Mouse (Mus musculus): ENCODE results near the gene Gm10840. TPM values are rescaled to one million over a fixed set of nuclear protein-coding genes. Genes with fewer than 3 reads are reported as not detected.

The Gm10840 gene
- polyA plus RNA-seq (2012; rRNA removed) = not detected in 2 replicates

GRCm38 (mm10) chr11:106160841-106161721 is at the start of gene Gm10840, which contains the start of gene Limd2:
Gene Gm10840 (plus strand): TSS chr11:106160850.
Gene Limd2 (minus strand): TSS chr11:106160860.

GRCm38 (mm10) chr11:106202123-106202465 is 41.4 kb downstream of the Gm10840 start, which contains the start of gene Strada:
Gene Strada (minus strand): TSS chr11:106202168.

Other genes with a start within 250 kb of the Gm10840 start
- 0.65 TPM in 2 replicates for gene Cyb561, start 207.5 kb upstream of the Gm10840 start, polyA plus RNA-seq (2012; rRNA removed)
- 0.09 and 0.46 TPM in 2 replicates for gene Ace, start 192.9 kb upstream of the Gm10840 start, polyA plus RNA-seq (2012; rRNA removed)
- gene Ace3, start 166.2 kb upstream of the Gm10840 start, polyA plus RNA-seq (2012; rRNA removed) = not detected in 2 replicates
- 0.01 and 0.03 TPM in 2 replicates for gene Kcnh6, start 152.7 kb upstream of the Gm10840 start, polyA plus RNA-seq (2012; rRNA removed)
- gene Dcaf7, start 124.0 kb upstream of the Gm10840 start, polyA plus RNA-seq (2012; rRNA removed) = 12.6 and 16.4 TPM in 2 replicates
- gene Taco1, start 94.8 kb upstream of the Gm10840 start, polyA plus RNA-seq (2012; rRNA removed) = 8.7 and 9.4 TPM in 2 replicates
- gene Map3k3, start 76.2 kb upstream of the Gm10840 start, polyA plus RNA-seq (2012; rRNA removed) = 9.5 and 10.2 TPM in 2 replicates
- gene Limd2, start within 50 bp of the Gm10840 start, polyA plus RNA-seq (2012; rRNA removed) = 39.4 and 40.4 TPM in 2 replicates
- gene Strada, start 41.3 kb downstream of the Gm10840 start, polyA plus RNA-seq (2012; rRNA removed) = 6.9 and 7.0 TPM in 2 replicates
- gene Ccdc47, start 55.5 kb downstream of the Gm10840 start, polyA plus RNA-seq (2012; rRNA removed) = 24.5 and 27.0 TPM in 2 replicates
- gene Ddx42, start 56.1 kb downstream of the Gm10840 start, polyA plus RNA-seq (2012; rRNA removed) = 11.9 and 13.5 TPM in 2 replicates
- 15.5 and 16.4 TPM in 2 replicates for gene Ftsj3, start 95.2 kb downstream of the Gm10840 start, polyA plus RNA-seq (2012; rRNA removed)
- gene Psmc5, start 95.3 kb downstream of the Gm10840 start, polyA plus RNA-seq (2012; rRNA removed) = 60.5 and 63.5 TPM in 2 replicates
- gene Smarcd2, start 112.1 kb downstream of the Gm10840 start, polyA plus RNA-seq (2012; rRNA removed) = 35.1 and 37.9 TPM in 2 replicates
- 0.11 and 0.13 TPM in 2 replicates for gene Tcam1, start 115.8 kb downstream of the Gm10840 start, polyA plus RNA-seq (2012; rRNA removed)
- 0.07 and 0.08 TPM in 2 replicates for gene Gh, start 141.0 kb downstream of the Gm10840 start, polyA plus RNA-seq (2012; rRNA removed)
- gene Cd79b, start 153.9 kb downstream of the Gm10840 start, polyA plus RNA-seq (2012; rRNA removed) = 14.8 and 21.6 TPM in 2 replicates
- 0.06 TPM in 2 replicates for gene Scn4a, start 192.4 kb downstream of the Gm10840 start, polyA plus RNA-seq (2012; rRNA removed)
- gene Prr29, start 204.6 kb downstream of the Gm10840 start, polyA plus RNA-seq (2012; rRNA removed) = not detected in 2 replicates
- gene Icam2, start 227.2 kb downstream of the Gm10840 start, polyA plus RNA-seq (2012; rRNA removed) = 17.5 and 19.2 TPM in 2 replicates